Mouse (Mus musculus) thymus, postnatal 14 days (tissue): ENCODE measurements around the gene Lysmd2.
A peak's percentile ranks its signal among the peaks of the same experiment; 100 is the strongest.
"Not testable (repeated sequence)": the region's sequence is repeated elsewhere in the genome, so short reads cannot be mapped to it uniquely, and the experiment has no call there.

Experiments used
- DNase-seq: peaks from one replicate; pipeline ENCODE4 v3.0.0; 2021

Lysmd2 gene

GRCm38 (mm10) chr9:75630823-75631454 lies 5.4 kb downstream of the Lysmd2 start:
- DNase-seq = no peak

DNA sequence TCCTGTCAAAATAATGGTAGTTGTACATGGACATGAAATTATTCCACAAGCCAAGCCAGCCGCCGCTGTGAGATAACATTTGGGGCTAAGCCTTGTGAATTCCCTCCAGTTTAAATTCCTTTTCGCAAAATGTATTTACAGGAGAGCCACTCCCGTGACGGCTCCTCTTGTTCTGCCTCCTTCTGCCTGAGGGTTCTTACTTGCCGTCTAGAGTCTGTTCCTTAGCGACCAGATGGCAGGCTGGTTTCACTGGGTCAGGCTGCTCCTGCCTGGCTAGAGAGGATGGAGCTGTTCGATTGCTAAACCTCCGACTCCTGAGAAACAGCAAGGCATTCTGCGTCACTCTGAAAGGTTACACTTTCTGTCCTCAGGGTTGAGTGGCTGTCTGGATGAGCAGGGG lies 6.6 kb downstream of the Lysmd2 start:
- no peak for DNase-seq

DNA sequence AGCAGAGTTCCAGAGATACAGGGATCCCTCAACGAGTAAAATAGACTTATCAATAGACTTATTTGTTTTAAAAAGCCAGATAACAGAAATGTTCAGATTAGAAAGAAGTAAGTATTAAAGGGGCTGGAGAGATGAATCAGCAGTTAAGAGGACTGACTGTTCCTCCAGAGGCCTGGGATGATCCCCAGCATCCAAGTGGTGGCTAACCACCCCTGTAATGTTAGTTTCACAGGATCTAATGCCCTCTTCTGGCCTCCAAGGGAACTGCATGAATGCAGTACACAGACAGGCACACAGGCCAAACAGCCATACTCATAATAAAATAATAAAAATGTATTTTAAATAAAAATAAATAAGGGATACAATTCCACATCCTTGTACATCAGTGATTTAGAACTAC lies 7.4 kb downstream of the Lysmd2 start:
- DNase-seq = peak; percentile 38

GRCm38 (mm10) chr9:75633603-75634002 lies 8.1 kb downstream of the Lysmd2 start:
- DNase-seq = no peak

GRCm38 (mm10) chr9:75634226-75634625 lies 8.7 kb downstream of the Lysmd2 start:
- DNase-seq = no peak

DNA sequence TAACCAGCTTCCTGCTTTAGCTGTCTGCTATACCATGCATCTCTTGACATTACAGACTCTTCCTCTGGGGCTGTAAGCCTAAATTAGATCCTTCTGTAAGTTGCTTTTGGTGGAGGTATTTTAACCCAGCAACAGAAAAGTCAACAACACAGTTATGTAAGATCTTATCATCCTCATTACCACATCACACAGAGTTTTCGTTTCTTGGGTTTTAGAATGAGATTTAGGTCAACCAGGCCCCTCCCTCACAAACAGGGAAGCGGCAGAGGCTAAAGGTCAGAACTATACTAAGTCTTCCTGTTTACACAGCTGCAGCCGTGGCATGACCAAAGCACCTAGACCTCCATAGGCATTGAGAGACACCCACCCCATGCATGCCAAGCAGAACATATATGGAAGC lies 19.9 kb downstream of the Lysmd2 start:
- DNase-seq = peak; percentile 66

GRCm38 (mm10) chr9:75653981-75654911 lies 28.7 kb downstream of the Lysmd2 start:
- DNase-seq = no peak

DNA sequence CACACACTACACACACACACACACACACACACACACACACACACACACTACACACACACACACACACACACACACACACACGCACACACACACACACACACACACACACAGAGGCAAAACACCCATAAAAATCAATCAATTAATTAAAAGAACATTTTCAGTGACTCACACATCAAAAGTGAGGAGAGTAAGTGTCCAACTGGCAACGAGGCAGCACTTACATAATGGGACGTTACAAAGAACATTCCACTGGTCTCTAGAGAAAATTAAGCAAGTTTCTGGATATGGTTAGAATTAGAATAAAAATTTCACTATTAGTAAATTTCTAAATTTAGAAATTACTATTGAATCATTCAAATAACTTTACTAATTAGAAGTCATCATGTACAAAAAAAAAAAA lies 30.9 kb downstream of the Lysmd2 start:
- not testable (repeated sequence) for DNase-seq

DNA sequence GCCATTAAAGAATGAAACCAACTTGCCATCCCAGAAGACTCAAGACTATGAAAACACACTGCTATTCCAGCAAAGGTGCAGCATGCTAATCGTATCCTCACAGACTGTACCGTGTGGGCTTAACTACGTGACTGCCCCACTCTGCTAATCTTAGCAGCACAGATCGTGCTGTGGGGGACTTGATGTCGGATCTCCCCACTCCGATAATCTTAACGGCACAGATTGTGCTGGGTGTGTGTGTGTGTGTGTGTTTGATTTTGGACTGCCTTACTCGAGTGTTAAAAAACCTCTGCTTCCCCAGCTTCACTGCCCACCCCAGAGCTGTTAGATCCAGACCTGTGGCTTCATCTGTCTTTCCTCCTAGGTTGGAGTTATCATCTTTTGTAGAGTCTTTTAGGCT lies 35.4 kb downstream of the Lysmd2 start:
- no peak for DNase-seq

- no peak for DNase-seq
These were observed 39.8 kb downstream of the Lysmd2 start for GRCm38 (mm10) chr9:75665364-75665763.

DNA sequence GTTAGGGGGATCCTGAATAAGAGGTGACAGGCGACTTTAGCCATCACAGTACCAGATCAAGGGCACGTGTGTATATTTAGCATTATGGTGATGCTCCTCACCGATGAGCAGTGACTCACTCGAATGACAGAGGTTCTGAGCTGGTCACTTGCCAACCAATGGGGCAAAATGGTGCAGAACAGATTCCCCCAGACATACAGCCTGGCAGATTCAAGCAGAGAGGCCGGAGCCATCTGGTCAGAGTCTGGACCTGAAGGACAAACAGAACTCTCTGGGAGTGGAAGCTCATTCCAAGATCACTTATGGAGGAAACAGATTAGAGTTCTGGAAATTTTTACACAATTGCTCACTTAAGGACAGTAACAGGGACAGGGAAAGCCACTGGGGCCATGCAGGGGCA lies 41.1 kb downstream of the Lysmd2 start:
- DNase-seq = no peak

GRCm38 (mm10) chr9:75672769-75673168 lies 47.2 kb downstream of the Lysmd2 start:
- DNase-seq = no peak

- DNase-seq = no peak
These were observed 50.7 kb downstream of the Lysmd2 start for GRCm38 (mm10) chr9:75676226-75676625.

- DNase-seq = no peak
These were observed 52.8 kb downstream of the Lysmd2 start for GRCm38 (mm10) chr9:75678341-75678740.

- DNase-seq = no peak
These were observed 54.1 kb downstream of the Lysmd2 start for GRCm38 (mm10) chr9:75679629-75680028.

GRCm38 (mm10) chr9:75680606-75681005 lies 55.1 kb downstream of the Lysmd2 start:
- no peak for DNase-seq

GRCm38 (mm10) chr9:75683426-75684191 lies 58.1 kb downstream of the Lysmd2 start, which contains the start of gene Scg3:
Scg3 (minus strand) TSS chr9:75684056.
- peak; percentile 70 for DNase-seq

DNA sequence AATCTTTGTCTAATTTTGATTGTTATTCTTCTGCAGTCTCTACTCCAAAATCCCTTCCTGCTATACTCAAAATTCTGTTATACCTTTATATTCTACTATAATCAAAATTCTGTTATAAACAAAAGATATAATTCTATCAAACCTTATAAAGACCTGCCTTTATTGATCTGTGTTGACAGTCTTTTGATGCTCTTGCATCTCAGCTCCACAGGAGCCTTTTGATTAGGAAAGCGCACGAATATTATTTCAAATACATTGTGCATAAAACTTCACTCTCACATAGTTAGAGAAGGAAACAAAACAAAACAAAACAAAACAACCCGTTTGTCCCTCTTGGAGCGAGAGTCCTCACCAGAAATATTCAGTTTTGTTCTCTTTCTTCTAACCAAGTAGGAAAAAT lies 58.8 kb downstream of the Lysmd2 start:
- DNase-seq = no peak

GRCm38 (mm10) chr9:75684772-75685171 lies 59.2 kb downstream of the Lysmd2 start:
- no peak for DNase-seq
